Mouse (Mus musculus): ENCODE results near the gene Tpbgl. TPM values are rescaled to one million over a fixed set of nuclear protein-coding genes. Genes with fewer than 3 reads are reported as not detected.

Gene Tpbgl
- total RNA-seq, 2 experiments from 2014 or later: 47.8 to 69.3 TPM

DNA sequence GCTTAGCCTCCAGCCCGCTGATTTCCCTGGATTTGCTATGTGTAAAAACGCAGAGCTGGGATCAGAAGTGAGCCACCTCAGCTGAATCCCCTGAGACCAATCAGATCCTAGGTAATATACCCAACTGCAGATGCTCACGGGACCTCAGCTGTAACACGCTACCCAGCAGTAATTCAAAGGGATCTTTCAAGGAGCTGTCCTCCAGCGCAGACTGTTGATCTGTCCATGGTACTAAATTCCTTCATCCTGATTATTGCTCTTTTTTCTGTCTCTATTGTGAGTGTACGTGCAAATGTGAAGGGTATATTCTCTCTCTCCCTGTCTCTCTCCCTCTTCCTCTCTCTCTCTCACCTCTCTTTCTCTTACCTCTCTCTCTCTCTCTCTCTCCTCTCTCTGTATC is 5.4 kb upstream of the Tpbgl start:
- no peak for TF ChIP-seq CTCF (IDR thresholded peaks at IDR 0.05)
- no peak for DNase-seq
- Histone ChIP-seq H3K27ac (peak overlapping the region; percentile 96; the same call in 1 of the 2 replicates), H3K4me3 (no peak overlapping the region)
- intact Hi-C loops (cut with DNase I): no loop called here

DNA sequence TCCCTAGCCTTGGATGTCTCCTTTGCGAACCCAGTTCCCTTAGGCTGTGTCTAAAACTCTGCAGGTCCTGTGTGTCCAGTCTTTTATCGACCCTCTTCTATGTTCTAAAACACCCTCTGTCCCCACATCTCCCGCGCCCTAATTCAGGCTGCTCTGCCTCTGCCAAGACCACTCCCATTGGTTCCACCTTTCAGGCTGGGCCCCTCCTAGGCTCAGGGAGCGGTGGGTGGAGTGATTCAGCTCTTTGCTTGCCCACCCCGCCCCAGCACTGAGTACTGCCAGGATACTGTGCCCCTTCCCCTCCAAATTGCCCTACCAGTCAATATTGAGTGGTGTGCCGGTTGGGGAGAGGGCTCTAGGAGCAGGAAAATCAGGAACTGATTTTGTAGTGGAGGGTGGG is 463 bp upstream of the Tpbgl start:
- DNase-seq: peak; percentile 54
- Histone ChIP-seq H3K4me3 (peak overlapping the region; percentile 88), H3K27ac (peak overlapping the region; percentile 96)
- intact Hi-C loops (cut with DNase I): no loop called here
- TF ChIP-seq CTCF (IDR thresholded peaks at IDR 0.05): no peak

DNA sequence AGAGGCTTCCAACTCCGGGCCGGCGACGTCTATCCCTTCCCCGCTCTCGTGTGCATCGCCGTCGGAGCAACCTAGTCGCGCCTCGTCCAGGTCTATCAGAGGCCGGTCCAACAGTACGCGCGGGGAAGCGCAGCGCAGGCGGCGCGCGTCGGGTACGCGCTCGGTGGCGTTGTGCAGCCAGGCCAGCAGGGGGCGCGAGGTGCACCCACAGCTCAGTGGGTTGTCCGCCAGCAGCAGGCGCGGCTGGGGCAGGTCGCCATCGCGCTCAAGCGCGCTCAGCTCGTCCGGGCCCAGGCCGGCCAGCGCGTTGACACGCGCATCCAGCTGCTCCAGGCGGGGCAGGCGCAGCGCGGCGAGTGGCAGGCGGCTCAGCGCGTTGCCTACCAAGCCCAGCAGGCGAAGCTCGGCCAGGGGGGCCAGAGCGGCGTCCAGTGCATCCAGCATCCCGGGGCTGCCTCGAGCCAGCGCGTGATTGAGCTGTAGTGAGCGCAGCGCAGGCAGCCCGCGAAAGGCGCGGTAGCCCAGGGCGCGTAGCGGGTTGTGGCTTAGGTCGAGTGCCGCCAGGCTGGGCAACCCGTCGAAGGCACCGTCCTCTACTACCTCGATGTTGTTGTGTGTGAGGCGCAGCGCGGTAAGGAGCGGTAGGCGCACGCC is 1.1 kb downstream of the Tpbgl start:
- peak; percentile 98 for DNase-seq
- TF ChIP-seq CTCF (IDR thresholded peaks at IDR 0.05): peak; percentile 99
- intact Hi-C loops (cut with DNase I): loop anchor here (1.0 to 2.0 kb wide), 2 partner anchors 41 to 84 kb away; no protein-coding TSS in a partner anchor
- H3K4me3 ChIP-seq: peak overlapping the region; percentile 88
- H3K27ac ChIP-seq: peak overlapping the region; percentile 96

DNA sequence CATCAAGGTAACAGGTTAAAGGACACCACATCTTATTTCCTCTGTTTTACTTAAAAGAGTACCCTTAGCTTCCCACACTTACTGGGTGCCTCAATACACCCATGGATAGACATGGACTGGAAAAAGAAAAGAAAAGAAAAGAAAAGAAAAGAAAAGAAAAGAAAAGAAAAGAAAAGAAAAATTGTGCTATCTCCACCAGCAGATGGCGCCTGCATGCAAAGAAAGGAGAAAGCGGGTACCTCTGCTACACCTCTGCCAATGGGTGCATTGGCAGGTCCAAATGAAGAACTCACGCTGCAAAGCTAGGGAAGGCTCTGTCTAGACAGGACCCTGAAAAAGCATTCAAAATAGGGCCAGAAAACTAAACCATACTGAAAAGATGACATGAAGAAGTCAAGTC is 8.0 kb downstream of the Tpbgl start:
- H3K4me3 ChIP-seq: no peak overlapping the region
- DNase-seq: peak; percentile 60
- TF ChIP-seq CTCF (IDR thresholded peaks at IDR 0.05): peak; percentile 81
- intact Hi-C loops (cut with DNase I): loop anchor here (1.0 to 5.0 kb wide), 3 partner anchors 91 to 258 kb away; no protein-coding TSS in a partner anchor
- H3K27ac ChIP-seq: no peak overlapping the region

DNA sequence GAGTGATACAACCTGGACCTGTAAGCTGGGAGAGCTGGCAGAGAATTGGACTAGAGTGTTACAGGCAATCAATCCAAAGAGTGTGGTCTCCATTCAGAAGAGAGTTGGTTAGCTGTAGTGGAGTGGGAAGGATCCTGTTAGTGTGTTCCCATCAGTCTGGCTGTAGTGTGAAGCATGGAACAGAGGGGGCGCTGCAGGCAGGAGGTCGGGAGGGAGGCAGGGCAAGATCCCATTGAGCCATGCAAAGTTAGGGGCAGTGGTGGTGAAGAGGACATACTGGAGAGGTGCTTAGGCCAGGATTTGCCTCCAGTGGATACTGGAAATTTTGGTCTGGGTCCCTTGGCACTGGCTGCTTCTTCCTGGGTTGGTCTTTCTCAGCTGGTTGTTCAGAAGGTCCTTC is 8.6 kb downstream of the Tpbgl start:
- no peak for TF ChIP-seq CTCF (IDR thresholded peaks at IDR 0.05)
- no peak for DNase-seq
- intact Hi-C loops (cut with DNase I): loop anchor here (5.0 kb wide), 1 partner anchor 259 kb away; no protein-coding TSS in a partner anchor

DNA sequence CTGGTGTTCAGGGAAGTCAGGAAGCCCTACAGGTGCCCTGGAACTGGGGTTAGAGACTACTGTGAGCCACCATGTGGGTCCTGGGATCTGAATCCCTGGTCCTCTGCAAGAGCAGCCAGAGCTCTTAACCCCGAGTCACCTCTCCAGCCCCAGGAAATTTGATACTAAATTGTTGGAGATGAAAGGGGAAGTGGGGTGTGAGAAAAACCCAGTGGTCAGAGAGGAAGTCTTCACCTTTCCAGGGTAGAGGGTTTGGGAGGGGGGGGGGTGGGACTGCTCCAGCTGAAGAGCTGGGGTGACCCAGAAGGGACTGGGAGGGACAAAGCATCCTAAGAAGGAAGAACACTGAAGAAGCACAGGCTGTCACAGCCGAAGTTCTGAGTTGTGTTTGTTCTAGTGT is 19.3 kb downstream of the Tpbgl start:
- H3K4me3 ChIP-seq: no peak overlapping the region
- intact Hi-C loops (cut with DNase I): no loop called here
- no peak for DNase-seq
- no peak overlapping the region for H3K27ac ChIP-seq
- TF ChIP-seq CTCF (IDR thresholded peaks at IDR 0.05): no peak

More for the DNA sequence above, 8.6 kb downstream of the Tpbgl start:
- no peak overlapping the region for H3K27ac ChIP-seq
- H3K4me3 ChIP-seq: no peak overlapping the region

DNA sequence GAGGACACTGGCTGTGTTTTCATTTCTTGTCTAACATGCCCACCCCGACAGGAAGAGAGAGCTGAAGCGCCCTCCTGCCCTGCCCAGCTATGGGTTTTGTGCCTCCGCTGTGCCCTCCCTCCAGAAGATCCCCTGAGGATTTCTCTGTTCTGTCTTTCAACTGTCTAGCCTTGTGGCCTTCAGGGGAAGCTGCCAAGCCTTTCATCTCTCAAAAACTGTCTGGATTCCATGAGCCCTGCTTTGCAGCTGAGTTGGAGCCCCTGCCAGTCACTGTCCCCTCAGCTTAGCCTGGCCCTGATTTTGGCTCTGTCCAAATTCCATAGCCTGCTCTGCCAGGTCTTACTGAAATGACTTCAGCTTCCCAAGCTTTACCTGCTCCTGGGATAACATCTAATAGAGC is 20.1 kb downstream of the Tpbgl start:
- Histone ChIP-seq H3K4me3 (no peak overlapping the region), H3K27ac (no peak overlapping the region)
- DNase-seq: no peak
- intact Hi-C loops (cut with DNase I): no loop called here
- TF ChIP-seq CTCF (IDR thresholded peaks at IDR 0.05): no peak

DNA sequence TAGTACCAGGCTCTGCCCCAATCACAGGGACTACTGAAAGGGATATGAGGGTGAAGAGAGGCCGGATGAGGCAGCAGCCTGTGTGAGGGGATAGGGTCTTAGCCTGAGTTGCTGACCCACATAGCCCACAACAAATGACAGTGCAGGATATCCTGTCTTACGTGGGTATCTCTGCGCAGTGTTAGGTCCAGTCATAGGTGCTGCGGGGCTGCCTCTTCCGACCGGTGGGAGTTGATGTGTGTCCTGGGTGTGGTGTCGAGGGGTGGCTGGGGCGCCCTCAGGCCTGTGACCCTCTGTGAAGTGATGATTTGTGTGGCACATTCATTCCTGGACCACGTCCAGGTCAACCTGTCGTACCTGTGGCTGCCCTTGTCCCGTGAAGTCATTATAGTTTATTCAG is 20.6 kb downstream of the Tpbgl start:
- no peak for TF ChIP-seq CTCF (IDR thresholded peaks at IDR 0.05)
- no peak overlapping the region for H3K4me3 ChIP-seq
- DNase-seq: no peak
- intact Hi-C loops (cut with DNase I): no loop called here
- H3K27ac ChIP-seq: no peak overlapping the region

DNA sequence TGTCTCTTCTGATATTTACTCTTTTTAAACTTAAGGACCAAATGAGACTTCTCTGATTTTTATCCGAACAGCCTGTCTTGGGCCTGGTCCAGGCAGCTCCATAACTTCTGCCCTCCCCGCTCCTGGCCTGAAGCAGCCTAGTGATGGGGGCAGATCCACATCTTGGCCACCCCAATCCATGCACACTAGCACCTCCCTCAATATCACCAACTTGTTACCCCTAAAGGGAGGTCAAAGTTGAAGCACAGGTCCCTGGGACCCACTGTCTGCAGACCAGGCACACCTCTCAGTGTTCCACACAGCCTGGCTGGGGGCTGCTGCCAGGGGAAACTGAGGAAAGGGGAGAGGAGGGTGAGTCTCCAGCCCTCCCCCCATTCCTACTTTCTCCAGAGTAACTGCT is 21.8 kb downstream of the Tpbgl start:
- no peak overlapping the region for H3K27ac ChIP-seq
- no peak overlapping the region for H3K4me3 ChIP-seq
- intact Hi-C loops (cut with DNase I): no loop called here
- DNase-seq: no peak
- no peak for TF ChIP-seq CTCF (IDR thresholded peaks at IDR 0.05)

DNA sequence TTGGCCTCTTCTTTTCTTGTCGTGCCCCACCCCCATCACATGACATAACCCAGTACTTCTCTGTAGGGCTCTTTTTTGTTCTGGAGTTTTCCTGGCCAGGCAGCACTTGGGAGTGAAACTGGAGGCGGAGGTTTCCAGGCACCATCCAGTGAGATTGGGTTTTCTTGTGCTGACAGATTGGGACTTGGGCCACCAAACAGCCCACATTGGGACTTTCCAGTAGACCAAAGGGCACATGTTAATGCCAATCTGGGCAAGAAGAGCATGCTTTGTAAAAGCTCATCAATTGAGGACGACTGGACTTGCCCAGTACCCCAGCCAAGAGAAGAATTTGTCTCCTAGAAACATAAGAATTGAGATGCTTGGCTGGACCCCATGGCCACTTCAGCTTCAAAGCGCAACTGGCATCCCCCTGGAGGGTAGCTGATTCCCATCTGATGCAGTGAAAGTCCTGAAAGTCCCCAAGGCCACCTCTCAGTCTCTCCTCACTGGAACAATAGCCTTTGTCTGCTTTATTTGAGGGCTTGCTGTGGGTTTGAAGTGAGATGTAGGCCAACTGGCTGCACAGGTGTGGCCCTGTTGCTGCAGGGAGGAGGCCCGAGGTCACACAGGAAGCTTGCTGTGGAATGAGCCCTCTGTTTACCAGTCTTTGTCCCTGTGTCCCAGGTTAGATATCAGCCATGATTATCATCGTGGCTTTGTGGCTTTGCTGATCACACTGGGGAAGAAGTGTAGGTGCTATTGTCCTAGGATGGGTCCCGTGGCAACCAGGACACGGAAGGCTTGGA is 22.8 kb downstream of the Tpbgl start:
- Histone ChIP-seq H3K4me3 (no peak overlapping the region), H3K27ac (no peak overlapping the region)
- DNase-seq: no peak
- intact Hi-C loops (cut with DNase I): no loop called here
- no peak for TF ChIP-seq CTCF (IDR thresholded peaks at IDR 0.05)

DNA sequence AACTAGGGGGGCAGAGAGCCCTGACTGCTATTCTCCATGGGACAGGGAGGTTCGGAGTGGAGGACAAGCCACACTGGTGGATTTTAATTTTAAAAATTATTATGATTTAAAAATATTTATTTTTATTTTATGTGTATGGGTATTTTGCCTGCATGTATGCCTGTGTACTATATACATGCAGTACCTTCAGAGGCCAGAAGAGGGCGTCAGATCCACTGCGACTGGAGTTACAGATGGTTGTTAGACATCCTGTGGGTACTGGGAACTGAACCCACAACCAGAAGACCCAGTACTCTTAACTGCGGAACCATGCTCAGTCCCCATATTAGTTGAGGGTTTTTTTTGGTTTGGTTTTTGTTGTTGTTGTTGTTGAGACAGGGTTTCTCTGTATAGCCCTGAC is 28.2 kb downstream of the Tpbgl start:
- no peak for DNase-seq
- Histone ChIP-seq H3K27ac (no peak overlapping the region), H3K4me3 (no peak overlapping the region)
- TF ChIP-seq CTCF (IDR thresholded peaks at IDR 0.05): peak; percentile 52
- intact Hi-C loops (cut with DNase I): no loop called here

DNA sequence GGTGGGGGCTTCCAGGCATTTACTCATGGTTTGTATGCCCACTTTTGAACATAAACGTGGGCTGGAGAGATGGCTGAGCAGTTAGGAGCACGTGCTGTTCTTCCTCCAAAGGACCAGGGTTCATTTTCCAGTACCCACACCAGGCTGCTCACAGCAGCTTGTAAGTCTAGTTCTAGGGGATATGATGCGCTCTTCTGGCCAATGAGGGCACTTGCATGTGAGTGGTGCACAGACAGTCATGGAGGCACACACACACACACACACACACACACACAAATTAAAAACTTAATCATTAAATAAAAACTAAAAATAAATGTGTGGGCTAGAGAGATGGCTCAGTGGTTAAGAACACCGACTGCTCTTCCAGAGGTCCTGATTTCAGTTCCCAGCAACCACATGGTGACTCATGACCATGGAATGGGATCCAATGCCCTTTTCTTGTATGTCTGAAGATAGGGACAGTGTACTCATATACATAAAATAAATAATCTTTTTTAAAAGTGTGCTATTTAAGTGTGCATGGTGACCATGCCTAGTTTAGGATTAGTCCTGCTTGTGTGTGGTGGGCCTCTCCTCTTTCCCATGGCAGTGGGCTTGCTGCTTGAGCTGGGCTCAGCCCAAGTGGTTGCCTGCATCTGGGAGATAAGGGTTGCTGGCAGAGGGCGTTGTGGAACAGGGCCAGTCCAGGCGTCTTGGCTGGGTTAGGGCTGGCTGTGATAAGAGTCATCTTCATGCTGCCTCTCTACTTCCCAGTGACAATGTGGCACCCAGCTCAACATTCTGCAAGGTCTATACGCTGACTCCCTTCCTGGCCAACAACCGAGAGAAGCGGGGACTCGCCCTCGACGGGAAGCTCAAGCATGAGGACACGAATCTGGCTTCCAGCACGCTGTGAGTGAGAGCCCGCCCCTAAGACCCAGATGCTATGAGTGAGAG is 32.8 kb downstream of the Tpbgl start:
- TF ChIP-seq CTCF (IDR thresholded peaks at IDR 0.05): no peak
- no peak overlapping the region for H3K4me3 ChIP-seq
- no peak for DNase-seq
- no peak overlapping the region for H3K27ac ChIP-seq
- intact Hi-C loops (cut with DNase I): no loop called here

Data from gastrocnemius, adult 2 months (tissue).